Mouse (Mus musculus): ENCODE measurements around the gene Olfr1450. TPM values are rescaled to one million over a fixed set of nuclear protein-coding genes. Genes with fewer than 3 reads are reported as not detected.
"Not testable (repeated sequence)": the region's sequence is repeated elsewhere in the genome, so short reads cannot be mapped to it uniquely, and the experiment has no call there.

The Olfr1450 gene
- not detected in 2 replicates for polyA plus RNA-seq (2015; fragmentation: Nextera tagmentation; extraction: Ambion mirVana)

- Histone ChIP-seq H3K4me1 (replicated peaks) (no peaks in the 10 kb centered on the region), H3K9ac (no peak within 1 kb of the TSS), H3K4me2 (no peak within 1 kb of the TSS), H3K27ac (replicated peaks) (no peak within 1 kb of the TSS), H3K4me3 (replicated peaks) (no peak within 1 kb of the TSS), H3K27me3 (no peaks in the 10 kb centered on the region), H3K36me3 (replicated peaks) (no peaks in the 10 kb centered on the region), H3K9me3 (replicated peaks) (no peaks in the 10 kb centered on the region)
- WGBS (ENCODE audit: insufficient replicate concordance) = 63% methylated on average over 1 of the region's 1 CpGs
- no peak for ATAC-seq (ENCODE audit: insufficient read depth)
These were observed at the start of gene Olfr1450 for GRCm38 (mm10) chr19:12949958-12950357. Gene Olfr1450, plus strand, starts transcription at chr19:12950258.

GRCm38 (mm10) chr19:12903643-12904042 is 46.4 kb upstream of the Olfr1450 start, which contains the start of gene Olfr1447:
Gene Olfr1447, minus strand, starts transcription at chr19:12903743.
- WGBS (ENCODE audit: insufficient replicate concordance) = 87% methylated on average over 1 of the region's 1 CpGs
- Histone ChIP-seq H3K27ac (replicated peaks) (no peak within 1 kb of the TSS), H3K9ac (no peak within 1 kb of the TSS), H3K4me1 (replicated peaks) (no peaks in the 10 kb centered on the region), H3K4me3 (replicated peaks) (no peak within 1 kb of the TSS), H3K9me3 (replicated peaks) (no peaks in the 10 kb centered on the region), H3K27me3 (no peaks in the 10 kb centered on the region), H3K4me2 (no peak within 1 kb of the TSS), H3K36me3 (replicated peaks) (no peaks in the 10 kb centered on the region)
- ATAC-seq (ENCODE audit: insufficient read depth) = no peak

- Histone ChIP-seq H3K27ac (replicated peaks) (no peak within 1 kb of the TSS), H3K36me3 (replicated peaks) (no peaks in the 10 kb centered on the region), H3K9ac (no peak within 1 kb of the TSS), H3K4me3 (replicated peaks) (no peak within 1 kb of the TSS), H3K4me2 (no peak within 1 kb of the TSS), H3K4me1 (replicated peaks) (no peaks in the 10 kb centered on the region), H3K9me3 (replicated peaks) (no peaks in the 10 kb centered on the region), H3K27me3 (no peaks in the 10 kb centered on the region)
- 46% methylated on average over 1 of the region's 1 CpGs for WGBS (ENCODE audit: insufficient replicate concordance)
- no peak for ATAC-seq (ENCODE audit: insufficient read depth)
These were observed 25.7 kb upstream of the Olfr1450 start, which contains the start of gene Olfr1448 for GRCm38 (mm10) chr19:12924319-12924718. Gene Olfr1448, minus strand, starts transcription at chr19:12924419.

GRCm38 (mm10) chr19:12930540-12930939 is 19.5 kb upstream of the Olfr1450 start, which contains the start of gene Olfr1449:
Gene Olfr1449, plus strand, starts transcription at chr19:12930840.
- ATAC-seq (ENCODE audit: insufficient read depth) = no peak
- Histone ChIP-seq H3K36me3 (replicated peaks) (no peaks in the 10 kb centered on the region), H3K9ac (no peak within 1 kb of the TSS)

GRCm38 (mm10) chr19:12970082-12970481 is 20.0 kb downstream of the Olfr1450 start:
- not testable (repeated sequence) for H3K9ac ChIP-seq; ATAC-seq (ENCODE audit: insufficient read depth); H3K9me3 ChIP-seq (replicated peaks); H3K36me3 ChIP-seq (replicated peaks); H3K27me3 ChIP-seq; H3K4me2 ChIP-seq; H3K4me3 ChIP-seq (replicated peaks); H3K27ac ChIP-seq (replicated peaks); H3K4me1 ChIP-seq (replicated peaks)
- WGBS (ENCODE audit: insufficient replicate concordance) = 62% methylated on average over 5 of the region's 5 CpGs

More at GRCm38 (mm10) chr19:12930540-12930939, 19.5 kb upstream of the Olfr1450 start, which contains the start of gene Olfr1449:
- Histone ChIP-seq H3K9me3 (replicated peaks) (no peaks in the 10 kb centered on the region), H3K27me3 (no peaks in the 10 kb centered on the region), H3K4me1 (replicated peaks) (no peaks in the 10 kb centered on the region), H3K4me2 (no peak within 1 kb of the TSS), H3K27ac (replicated peaks) (no peak within 1 kb of the TSS), H3K4me3 (replicated peaks) (no peak within 1 kb of the TSS)

GRCm38 (mm10) chr19:12992316-12992715 is 42.3 kb downstream of the Olfr1450 start:
- not testable (repeated sequence) for H3K27me3 ChIP-seq; ATAC-seq (ENCODE audit: insufficient read depth); H3K4me3 ChIP-seq (replicated peaks); H3K4me1 ChIP-seq (replicated peaks); H3K36me3 ChIP-seq (replicated peaks); H3K9me3 ChIP-seq (replicated peaks); H3K9ac ChIP-seq; H3K27ac ChIP-seq (replicated peaks); H3K4me2 ChIP-seq
- 78% methylated on average over 4 of the region's 4 CpGs for WGBS (ENCODE audit: insufficient replicate concordance)

- WGBS (ENCODE audit: insufficient replicate concordance) = 49% methylated on average over 2 of the region's 2 CpGs
- H3K4me1 ChIP-seq (replicated peaks) = no peaks in the 10 kb centered on the region
- H3K36me3 ChIP-seq (replicated peaks) = no peaks in the 10 kb centered on the region
- no peak for ATAC-seq (ENCODE audit: insufficient read depth)
- no peak within 1 kb of the TSS for H3K4me2 ChIP-seq
- no peaks in the 10 kb centered on the region for H3K9me3 ChIP-seq (replicated peaks)
- no peak within 1 kb of the TSS for H3K9ac ChIP-seq
- no peak within 1 kb of the TSS for H3K4me3 ChIP-seq (replicated peaks)
- H3K27ac ChIP-seq (replicated peaks) = no peak within 1 kb of the TSS
- H3K27me3 ChIP-seq = no peaks in the 10 kb centered on the region
These were observed 44.7 kb downstream of the Olfr1450 start, which contains the start of gene Olfr1451 for GRCm38 (mm10) chr19:12994714-12995113. Gene Olfr1451, plus strand, starts transcription at chr19:12995014.

Other genes with a start within 250 kb of the Olfr1450 start
- gene Cntf, start 184.6 kb upstream of the Olfr1450 start, polyA plus RNA-seq (2015; fragmentation: Nextera tagmentation; extraction: Ambion mirVana) = 0.43 and 0.53 TPM in 2 replicates
- 7.2 and 7.3 TPM in 2 replicates for gene Zfp91, start 154.1 kb upstream of the Olfr1450 start, polyA plus RNA-seq (2015; fragmentation: Nextera tagmentation; extraction: Ambion mirVana)
- gene Lpxn, start 154.1 kb upstream of the Olfr1450 start, polyA plus RNA-seq (2015; fragmentation: Nextera tagmentation; extraction: Ambion mirVana) = 2.1 and 2.4 TPM in 2 replicates
- gene Gm5244, start 103.6 kb upstream of the Olfr1450 start, polyA plus RNA-seq (2015; fragmentation: Nextera tagmentation; extraction: Ambion mirVana) = not detected in 2 replicates
- gene Olfr1444, start 93.0 kb upstream of the Olfr1450 start, polyA plus RNA-seq (2015; fragmentation: Nextera tagmentation; extraction: Ambion mirVana) = not detected in 2 replicates
- gene Olfr1445, start 66.4 kb upstream of the Olfr1450 start, polyA plus RNA-seq (2015; fragmentation: Nextera tagmentation; extraction: Ambion mirVana) = not detected in 2 replicates
- gene Olfr1446, start 56.7 kb upstream of the Olfr1450 start, polyA plus RNA-seq (2015; fragmentation: Nextera tagmentation; extraction: Ambion mirVana) = not detected in 2 replicates
- gene Olfr1447, start 46.5 kb upstream of the Olfr1450 start, polyA plus RNA-seq (2015; fragmentation: Nextera tagmentation; extraction: Ambion mirVana) = not detected in 2 replicates
- gene Olfr1448, start 25.8 kb upstream of the Olfr1450 start, polyA plus RNA-seq (2015; fragmentation: Nextera tagmentation; extraction: Ambion mirVana) = not detected in 2 replicates
- gene Olfr1449, start 19.4 kb upstream of the Olfr1450 start, polyA plus RNA-seq (2015; fragmentation: Nextera tagmentation; extraction: Ambion mirVana) = not detected in 2 replicates
- not detected in 2 replicates for gene Olfr1451, start 44.8 kb downstream of the Olfr1450 start, polyA plus RNA-seq (2015; fragmentation: Nextera tagmentation; extraction: Ambion mirVana)
- not detected in 2 replicates for gene Olfr1453, start 78.1 kb downstream of the Olfr1450 start, polyA plus RNA-seq (2015; fragmentation: Nextera tagmentation; extraction: Ambion mirVana)
- not detected in 2 replicates for gene Olfr1454, start 110.4 kb downstream of the Olfr1450 start, polyA plus RNA-seq (2015; fragmentation: Nextera tagmentation; extraction: Ambion mirVana)
- not detected in 2 replicates for gene Olfr1457, start 147.6 kb downstream of the Olfr1450 start, polyA plus RNA-seq (2015; fragmentation: Nextera tagmentation; extraction: Ambion mirVana)
- not detected in 2 replicates for gene Olfr1458, start 156.5 kb downstream of the Olfr1450 start, polyA plus RNA-seq (2015; fragmentation: Nextera tagmentation; extraction: Ambion mirVana)
- not detected in 2 replicates for gene Olfr1459, start 199.3 kb downstream of the Olfr1450 start, polyA plus RNA-seq (2015; fragmentation: Nextera tagmentation; extraction: Ambion mirVana)
- not detected in 2 replicates for gene Olfr1461, start 212.7 kb downstream of the Olfr1450 start, polyA plus RNA-seq (2015; fragmentation: Nextera tagmentation; extraction: Ambion mirVana)
- gene Olfr1462, start 235.5 kb downstream of the Olfr1450 start, polyA plus RNA-seq (2015; fragmentation: Nextera tagmentation; extraction: Ambion mirVana) = not detected in 2 replicates

Measured in liver, embryonic 15.5 days (tissue).